Mouse (Mus musculus) testis, adult 2 months (tissue): ENCODE data around the gene Klk1b3.
"Not testable (repeated sequence)": the region's sequence is repeated elsewhere in the genome, so short reads cannot be mapped to it uniquely, and the experiment has no call there.

Experiments
- CTCF ChIP-seq: fragments of 200-500 bp; IDR thresholded peaks from 2 replicates; pipeline ENCODE4 v1.5.1; 2012; ENCODE audit warnings: low read depth, mild to moderate bottlenecking, inconsistent platforms, low read length, moderate library complexity; ENCODE audit not compliant: control insufficient read depth, insufficient read depth, insufficient replicate concordance
- POLR2A ChIP-seq: fragments of 200-500 bp; IDR thresholded peaks from 2 replicates; pipeline ENCODE4 v1.6.1; 2012; ENCODE audit warnings: low read depth, mild to moderate bottlenecking, inconsistent platforms, low read length, moderate library complexity; ENCODE audit not compliant: control insufficient read depth

DNA sequence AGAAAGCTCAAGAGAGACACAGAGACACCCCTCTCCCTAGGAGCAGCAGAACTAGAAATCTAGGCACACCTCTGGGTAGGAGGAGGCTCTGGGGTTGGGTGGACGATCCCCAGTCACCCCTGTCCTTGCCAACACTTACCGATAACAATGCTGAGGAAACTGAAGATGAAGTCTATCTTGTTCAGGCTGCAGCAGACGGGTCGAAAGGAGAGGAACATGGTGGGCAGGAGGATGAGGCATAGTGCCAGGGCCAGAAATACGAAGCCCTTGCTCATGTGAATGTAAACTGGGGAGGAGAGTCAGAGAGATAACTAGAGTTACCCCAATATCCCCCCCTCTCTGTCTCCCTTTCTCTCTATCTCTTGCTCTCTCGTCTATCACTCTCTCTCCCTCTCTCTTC is 24.3 kb downstream of the Klk1b3 start:
- TF ChIP-seq POLR2A, CTCF: not testable (repeated sequence)
